Mouse (Mus musculus): ENCODE results near the gene Amot.

Gene Amot

DNA sequence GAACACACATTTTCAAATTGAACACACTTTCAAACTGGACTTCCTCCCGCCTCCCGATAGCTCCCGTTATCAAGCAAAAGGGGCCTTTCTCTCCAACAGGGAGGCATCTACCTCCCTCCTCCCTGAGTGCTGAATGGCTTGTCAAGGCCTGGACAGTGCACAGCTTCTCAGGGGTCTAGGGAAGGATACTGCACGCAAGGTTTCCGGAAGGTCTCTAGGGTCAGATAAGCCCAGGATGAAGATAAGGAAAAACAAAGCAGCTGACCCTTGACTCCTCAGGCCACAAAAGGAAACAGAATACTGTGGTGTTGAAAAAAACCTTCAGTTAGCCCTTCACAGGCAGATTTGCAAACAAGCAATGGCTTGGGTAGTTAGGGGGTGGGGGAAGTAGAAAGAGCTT is 22.6 kb downstream of the Amot start:
- no peak for DNase-seq (ENCODE audit: low spot score)

DNA sequence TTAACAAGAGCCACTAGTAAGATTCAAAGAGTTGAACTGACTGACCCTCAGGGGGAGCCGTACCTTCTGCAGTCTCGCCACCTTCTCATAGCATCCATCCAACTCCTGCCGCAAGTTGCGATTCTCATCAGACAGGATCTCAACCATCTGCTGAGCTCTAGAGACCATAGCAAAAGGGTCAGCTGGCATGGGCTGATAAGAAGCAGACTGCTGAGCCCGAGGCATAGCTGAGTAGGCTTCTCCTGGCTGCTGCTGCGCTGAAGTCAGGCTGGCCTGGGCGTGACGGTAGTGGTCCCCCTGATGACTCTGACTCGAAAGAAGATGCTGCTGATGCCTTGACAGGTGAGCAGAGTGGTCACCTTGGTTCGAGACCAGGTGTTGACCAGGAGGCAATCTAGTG is 25.0 kb downstream of the Amot start:
- no peak for DNase-seq (ENCODE audit: low spot score)

DNA sequence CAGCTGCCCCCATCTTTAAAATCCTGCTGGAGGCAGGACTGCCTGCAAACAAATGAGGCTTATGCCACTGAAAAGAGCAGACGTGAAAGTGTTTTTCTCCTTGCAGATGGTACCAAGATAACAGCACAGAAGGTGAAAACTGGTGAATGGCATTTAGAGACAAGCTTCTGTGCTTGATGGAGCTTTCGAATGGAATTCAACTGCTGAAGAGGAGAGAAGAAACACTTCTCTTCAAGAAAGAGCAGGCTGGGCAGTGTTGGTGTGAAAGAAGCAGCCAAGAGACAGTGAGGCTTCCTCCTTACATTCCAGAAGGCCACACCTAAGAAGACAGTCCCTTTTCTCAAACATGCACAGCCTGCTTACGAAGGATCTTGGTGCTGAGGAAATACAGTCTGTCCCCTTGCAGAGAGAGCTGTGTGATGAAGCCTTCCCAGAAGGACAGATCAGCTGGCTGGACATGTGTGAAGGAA is 27.2 kb downstream of the Amot start:
- no peak for DNase-seq (ENCODE audit: low spot score)

DNA sequence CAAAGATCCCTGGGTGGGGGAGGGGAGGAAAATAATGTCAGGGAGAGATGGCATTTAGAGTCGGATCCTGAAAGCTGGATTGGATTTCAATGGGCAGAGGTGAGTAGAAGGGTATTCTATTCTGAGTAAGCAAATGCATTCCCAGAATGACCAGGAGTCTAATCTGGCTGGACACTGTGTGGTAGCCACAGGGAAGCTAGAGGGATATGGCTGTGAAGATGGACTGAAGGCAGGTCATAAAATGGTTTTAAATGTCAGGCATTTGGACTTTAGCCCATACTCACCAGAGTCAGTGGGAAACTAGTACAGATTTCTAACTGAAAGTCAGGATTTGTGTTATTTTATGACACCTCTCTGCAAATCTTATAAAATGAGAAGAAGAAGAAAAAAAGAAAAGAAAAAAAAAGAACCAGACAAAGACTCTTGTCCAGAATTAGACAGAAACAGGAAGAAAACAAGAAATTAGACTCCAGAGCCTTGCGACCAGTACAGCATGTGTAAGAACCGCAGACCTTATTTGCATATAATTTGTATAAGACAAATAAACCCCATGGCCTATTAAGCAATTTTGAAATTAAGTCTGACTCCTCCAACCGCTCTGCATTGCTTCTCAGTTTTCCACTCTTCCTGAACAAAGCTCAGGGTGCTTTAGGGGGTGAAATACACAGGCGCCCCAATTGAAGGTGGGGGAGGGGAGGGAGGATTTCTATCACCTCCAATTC is 27.8 kb downstream of the Amot start:
- no peak for DNase-seq (ENCODE audit: low spot score)

DNA sequence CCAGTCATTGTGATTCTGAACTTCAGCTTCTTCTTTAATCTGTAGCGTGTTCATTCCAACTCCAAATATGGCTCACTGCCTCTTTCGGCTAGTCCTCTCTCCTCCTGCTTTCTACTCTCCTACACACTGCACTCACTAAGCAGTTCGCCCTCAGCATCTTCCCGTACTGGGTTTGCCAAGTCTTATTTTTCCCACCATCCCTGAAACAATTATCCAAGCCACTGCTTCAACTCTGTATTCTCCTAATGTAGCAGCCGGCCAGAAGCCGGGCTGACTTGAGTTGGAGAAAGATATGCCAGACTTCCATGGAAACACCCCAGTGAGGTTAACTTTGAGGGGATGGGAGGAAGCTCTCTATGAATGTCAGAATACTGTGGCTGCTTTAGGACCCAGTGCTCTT is 36.7 kb downstream of the Amot start:
- no peak for DNase-seq (ENCODE audit: low spot score)

DNA sequence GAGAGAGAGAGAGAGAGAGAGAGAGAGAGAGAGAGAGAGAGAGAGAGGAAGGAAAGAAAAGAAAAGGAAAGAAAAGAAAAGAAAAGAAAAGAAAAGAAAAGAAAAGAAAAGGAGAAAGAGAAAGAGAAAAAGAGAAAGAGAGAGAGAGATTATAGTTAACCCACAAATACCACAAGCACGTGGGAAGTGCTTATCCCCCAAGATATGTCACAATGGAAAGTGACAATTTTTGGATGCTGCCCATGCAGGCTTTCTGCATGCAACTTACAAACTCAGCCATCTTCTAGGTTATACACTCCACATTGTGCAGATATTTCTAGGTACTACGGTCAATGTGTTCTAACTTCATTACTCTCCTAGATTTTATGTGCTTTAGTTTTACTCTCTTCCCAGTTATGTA is 41.5 kb downstream of the Amot start:
- DNase-seq (ENCODE audit: low spot score), result no peak

DNA sequence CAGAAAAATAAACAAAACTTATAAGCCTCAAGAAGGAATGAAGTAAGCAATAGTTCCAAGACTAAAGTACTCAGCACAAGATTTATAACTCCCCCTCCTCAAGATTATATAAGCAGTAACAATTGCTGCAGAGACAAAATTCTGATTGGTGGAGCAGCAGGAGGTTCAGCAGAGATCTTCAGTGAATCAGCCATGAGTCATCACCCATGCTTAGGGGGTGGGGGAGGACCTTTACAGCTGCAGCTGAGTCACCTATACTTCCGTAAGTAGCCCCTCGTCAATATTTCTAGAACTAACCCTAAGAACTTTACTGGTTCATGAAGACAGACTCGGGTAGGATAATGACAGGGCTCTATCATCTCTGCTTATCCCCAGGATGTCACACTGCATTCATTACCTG is 43.6 kb downstream of the Amot start:
- DNase-seq (ENCODE audit: low spot score), result no peak

DNA sequence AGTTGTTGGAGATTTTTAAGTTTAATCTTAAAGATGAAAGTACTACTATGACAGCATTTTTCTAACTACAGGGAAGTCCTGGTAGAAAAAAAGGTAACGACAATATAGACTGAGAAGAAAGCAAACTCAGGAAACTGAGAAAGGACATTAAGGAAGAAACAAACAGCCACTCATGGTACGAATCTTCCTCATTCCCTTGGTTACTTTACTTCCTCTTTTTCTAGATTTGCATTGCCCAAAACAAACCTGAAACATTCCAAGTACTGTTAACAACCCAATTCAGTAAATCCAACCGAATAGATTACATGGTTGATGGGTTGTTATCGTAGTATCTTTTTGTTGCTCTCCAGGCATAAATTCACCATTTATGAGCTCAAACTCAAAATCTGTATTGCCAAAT is 48.7 kb downstream of the Amot start:
- DNase-seq (ENCODE audit: low spot score), result no peak

DNA sequence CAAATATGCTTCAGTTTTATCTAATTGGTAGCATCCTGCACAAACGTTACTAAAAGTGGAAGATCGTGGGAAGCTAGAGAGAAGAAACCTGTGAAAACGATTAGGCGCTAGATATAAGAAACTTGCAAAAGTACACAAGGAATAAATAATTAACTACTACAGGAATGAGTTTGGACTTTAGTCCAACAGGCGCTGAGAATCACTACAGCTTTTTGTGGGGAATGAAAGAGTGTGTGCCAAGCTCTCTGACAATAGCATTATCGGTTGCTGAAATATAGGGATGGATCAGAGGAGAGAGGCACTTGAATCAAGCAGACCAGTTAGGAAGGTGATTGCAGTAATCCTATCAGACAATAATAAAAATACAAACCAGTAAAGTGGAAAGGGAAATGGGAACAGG is 49.4 kb downstream of the Amot start:
- DNase-seq (ENCODE audit: low spot score), result no peak

DNA sequence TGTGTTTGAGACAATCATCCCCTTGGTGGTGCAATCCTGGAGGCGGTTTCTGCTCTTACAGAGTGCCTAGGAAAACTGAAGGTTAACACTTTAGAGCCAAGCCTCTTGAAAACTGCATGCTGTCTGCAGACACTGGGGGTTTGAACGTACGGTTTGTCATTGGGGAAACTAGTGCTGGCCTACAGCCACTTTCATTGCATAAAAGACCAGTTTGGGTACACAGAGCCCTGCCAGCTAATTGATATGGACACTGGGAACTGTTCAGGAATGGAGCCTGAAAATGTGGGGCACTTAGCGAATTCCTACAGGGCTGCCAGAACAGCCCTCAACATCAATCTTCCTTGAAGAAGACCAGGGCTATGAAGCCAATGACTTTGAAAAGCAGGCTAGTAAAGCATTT is 50.2 kb downstream of the Amot start:
- no peak for DNase-seq (ENCODE audit: low spot score)

DNA sequence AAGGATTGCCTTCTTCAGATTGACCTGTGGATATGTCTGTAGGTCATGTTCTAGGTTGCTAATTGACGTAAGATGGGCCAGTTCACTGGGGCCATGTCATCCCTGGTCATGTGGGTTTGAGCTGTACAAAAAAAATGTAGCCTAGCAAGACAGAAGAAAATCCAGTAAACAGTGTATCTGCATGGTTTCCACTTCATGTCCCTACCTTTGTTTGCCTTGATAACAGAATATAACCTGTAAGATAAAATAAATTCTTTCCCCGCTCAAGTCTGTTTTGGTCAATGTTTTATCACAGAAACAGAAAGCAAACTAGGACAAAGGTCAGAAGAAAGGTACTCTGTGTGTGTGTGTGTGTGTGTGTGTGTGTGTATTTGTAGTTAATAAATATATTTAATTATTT is 63.5 kb downstream of the Amot start:
- no peak for DNase-seq (ENCODE audit: low spot score)

DNA sequence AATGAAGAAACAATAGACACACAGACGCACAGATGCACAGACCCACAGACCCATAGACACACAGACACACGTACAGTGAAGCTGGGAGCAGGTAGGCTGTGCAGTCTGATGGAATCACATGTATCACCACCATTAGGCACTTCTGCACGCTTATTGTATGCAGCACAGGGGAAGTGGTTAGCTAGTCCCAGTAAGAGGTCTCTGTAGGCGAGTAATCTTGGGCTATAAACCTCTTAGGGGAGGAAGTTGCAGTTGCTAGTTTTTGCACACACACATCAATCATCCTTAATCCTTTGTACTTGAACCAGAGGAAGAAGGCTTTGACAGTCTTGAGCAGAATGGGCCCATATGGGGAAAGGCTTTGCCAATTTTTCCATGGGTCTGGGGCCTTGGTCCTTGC is 71.3 kb downstream of the Amot start:
- DNase-seq (ENCODE audit: low spot score), result no peak

DNA sequence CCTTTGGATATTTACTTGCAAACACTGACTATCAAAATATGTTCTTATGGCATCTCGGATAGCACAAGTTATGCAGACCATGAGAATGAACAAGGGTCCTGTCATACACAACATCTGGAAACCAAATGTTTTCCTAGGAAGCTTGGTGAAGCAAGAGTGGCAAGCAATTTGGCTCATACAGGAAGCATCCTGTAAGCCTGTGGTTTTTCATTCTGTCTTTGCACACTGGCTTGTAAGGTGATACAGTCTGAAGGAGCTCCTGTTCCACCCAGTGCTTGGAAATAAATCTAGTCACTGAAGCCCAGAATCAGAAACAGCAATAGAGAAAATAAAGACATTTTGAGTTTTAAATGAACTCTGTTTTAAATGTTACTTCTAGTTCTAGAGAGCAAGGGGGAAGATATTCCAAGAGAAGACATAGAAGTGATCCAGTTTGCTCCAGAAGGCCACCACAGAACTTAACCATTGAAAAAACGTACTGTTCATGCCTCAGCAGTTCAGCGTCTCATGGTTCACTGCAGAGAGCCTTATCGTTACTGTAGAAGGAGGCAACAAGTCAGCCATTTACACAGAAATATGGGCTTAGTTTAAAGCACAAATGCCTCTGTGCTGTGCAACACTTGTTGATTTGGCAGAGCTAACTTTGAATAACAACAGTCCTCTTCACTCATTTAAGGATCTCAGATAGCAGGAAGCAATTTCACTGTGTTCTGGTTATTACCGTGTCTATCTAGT is 74.0 kb downstream of the Amot start:
- DNase-seq (ENCODE audit: low spot score), result no peak

DNA sequence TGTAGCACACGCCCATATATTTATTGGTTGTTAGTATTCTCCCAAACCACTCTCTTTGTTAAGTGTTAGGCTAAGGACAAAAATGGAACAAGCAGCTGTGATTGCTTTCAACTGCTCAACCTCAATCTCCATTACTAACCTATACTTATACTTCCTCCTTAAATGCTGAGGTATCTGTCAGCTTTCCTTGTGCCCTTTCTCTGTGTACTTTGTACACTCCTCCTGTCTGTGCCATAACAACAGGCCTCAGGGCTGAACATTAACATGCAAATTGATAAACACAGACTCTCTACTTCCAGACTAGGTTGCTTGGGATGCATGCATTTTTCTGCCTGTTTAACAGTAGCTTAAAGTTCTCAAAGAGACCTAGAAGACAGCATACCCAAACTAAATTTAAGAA is 76.2 kb downstream of the Amot start:
- DNase-seq (ENCODE audit: low spot score), result no peak

DNA sequence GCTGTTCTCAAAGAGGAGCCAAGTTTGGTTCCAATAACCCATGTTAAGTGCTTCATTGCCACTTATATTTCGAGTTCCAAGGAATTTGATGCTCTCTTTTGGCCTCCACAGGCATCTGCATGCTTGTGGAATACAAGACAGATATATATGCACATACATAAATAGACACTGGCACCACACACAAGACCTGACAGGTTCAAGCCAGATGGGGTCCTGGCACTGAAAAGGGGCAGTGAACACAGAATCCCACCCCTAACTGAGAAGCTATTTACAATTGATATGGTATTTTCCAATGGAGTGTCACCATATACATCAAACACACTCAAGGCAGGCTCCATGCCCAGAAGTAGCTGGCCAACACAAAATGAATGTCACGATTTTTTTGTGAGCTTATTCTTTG is 81.0 kb downstream of the Amot start:
- DNase-seq (ENCODE audit: low spot score), result no peak

DNA sequence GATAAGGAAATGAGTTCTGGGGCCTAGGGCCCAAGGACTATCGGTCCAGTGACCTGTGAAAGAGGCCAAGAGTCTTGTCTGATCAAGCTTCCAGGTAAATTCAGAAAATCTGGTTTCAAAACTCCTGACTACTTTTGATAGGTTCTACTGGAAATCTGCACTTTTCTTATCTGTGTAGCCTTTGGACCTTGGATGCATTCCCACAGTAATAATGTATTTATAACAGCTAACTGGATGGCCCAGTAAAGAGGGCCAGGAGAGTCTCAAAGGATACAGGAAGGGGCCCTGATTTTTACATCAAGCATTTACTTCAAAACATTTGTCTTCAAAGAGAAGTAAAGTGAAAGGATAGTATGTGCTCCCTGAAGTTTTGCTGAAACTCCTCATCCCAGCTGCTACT is 90.7 kb downstream of the Amot start:
- DNase-seq (ENCODE audit: low spot score), result no peak

DNA sequence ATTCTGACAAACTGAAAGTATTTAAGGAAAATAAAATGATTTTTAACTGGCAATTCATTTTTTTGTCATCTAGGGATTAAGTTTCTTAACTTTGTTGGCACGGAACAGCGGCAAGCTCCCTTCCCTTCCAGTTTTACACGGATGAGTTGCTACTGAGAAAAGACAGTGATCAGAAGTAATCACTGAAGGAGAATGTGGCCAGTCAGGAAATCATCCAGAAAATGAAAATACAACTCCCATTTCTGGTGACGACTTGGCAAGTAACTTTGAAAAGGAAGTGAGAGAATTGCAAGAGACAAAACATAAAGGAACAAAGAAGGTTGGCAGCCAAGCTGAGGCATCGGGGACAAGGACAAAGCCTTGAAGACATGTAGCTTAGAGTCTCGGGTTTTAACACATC is 93.6 kb downstream of the Amot start:
- DNase-seq (ENCODE audit: low spot score), result peak; percentile 6

DNA sequence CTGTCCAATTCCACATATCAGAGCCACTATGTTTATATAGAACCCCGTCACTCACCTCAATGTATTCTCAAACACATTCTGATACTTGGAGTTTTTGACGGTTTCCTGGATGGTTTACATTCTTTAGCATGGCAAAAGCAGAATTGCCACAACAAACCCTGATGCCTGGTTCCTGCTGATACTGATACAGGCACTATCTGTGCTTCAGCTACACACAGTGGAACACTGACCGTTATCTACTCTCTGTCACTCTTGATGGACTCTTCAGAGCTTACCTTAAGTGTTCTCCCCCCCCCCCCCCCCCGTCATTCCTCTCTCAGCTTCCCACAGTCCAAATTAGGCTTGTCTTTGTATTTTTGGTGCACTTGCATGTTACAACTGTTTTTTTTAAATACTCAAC is 98.9 kb downstream of the Amot start:
- no peak for DNase-seq (ENCODE audit: low spot score)

DNA sequence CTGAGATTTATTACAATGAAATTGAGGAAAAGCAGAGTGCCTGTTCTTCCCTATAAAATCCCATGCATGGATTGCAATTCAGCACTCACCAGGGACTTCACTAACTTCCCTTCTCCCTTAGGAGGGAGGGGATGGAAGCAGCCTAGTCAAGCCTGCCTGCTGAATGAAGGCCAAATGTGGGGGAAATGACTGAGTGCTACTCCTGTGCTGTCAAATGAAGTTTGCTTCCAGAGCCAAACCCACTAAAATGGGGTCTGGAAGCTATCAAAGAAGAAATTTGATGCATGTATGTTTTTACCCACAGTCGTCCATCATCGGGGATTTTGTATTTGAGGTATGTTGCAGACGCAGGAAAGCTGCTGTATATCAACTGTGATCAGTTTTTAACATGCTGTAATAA is 103.1 kb downstream of the Amot start:
- no peak for DNase-seq (ENCODE audit: low spot score)

DNA sequence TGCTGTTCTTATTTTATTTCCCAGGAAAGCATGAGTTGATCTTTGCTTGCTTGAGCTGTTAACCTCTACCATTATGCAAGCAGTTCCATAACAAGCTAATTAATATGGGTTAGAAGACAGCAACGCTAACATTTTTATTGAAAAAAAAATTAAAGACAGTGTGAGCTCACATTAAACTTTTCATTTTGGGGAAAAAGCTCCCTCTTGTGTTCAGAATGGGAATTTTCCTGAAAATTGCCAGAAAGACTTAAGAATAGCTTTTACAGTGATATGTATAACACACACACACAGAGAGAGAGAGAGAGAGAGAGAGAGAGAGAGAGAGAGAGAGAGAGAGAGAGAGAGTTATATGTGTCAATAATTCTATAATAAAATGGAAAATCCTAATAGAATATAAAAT is 105.7 kb downstream of the Amot start:
- DNase-seq (ENCODE audit: low spot score), result peak; percentile 67

Data from adipocyte (in vitro differentiated cells).